Mouse (Mus musculus) forebrain, embryonic 13.5 days (tissue): ENCODE data around the gene Zfp651. TPM values are rescaled to one million over a fixed set of nuclear protein-coding genes. Genes with fewer than 3 reads are reported as not detected.
A peak's percentile ranks its signal among the peaks of the same experiment; 100 is the strongest.

Experiments used
- ATAC-seq: fragments of 200-750 bp; cut with Nextera tagmentation; 2 replicates; pipeline ENCODE4 v1.8.0; 2017
- H3K27ac ChIP-seq: fragments of 300-500 bp; sonication (generic); 2 replicates; pipeline ENCODE4 v1.5.1; 2015; ENCODE audit warnings: inconsistent platforms, mild to moderate bottlenecking, moderate library complexity
- H3K27me3 ChIP-seq: fragments of 300-500 bp; sonication (generic); 2 replicates; pipeline ENCODE4 v1.6.1; 2015; ENCODE audit warnings: mild to moderate bottlenecking, inconsistent platforms
- H3K36me3 ChIP-seq: fragments of 300-500 bp; sonication (generic); 2 replicates; pipeline ENCODE4 v1.6.1; 2015; ENCODE audit warnings: mild to moderate bottlenecking, inconsistent platforms; ENCODE audit not compliant: poor library complexity, severe bottlenecking
- H3K4me1 ChIP-seq: fragments of 300-500 bp; sonication (generic); 2 replicates; pipeline ENCODE4 v1.6.1; 2015; ENCODE audit warnings: inconsistent platforms
- H3K4me2 ChIP-seq: fragments of 300-500 bp; sonication (generic); 2 replicates; pipeline ENCODE4 v1.6.1; 2015; ENCODE audit warnings: inconsistent platforms, mild to moderate bottlenecking, moderate library complexity
- H3K4me3 ChIP-seq: fragments of 300-500 bp; sonication (generic); 2 replicates; pipeline ENCODE4 v1.5.1; 2015; ENCODE audit warnings: mild to moderate bottlenecking, inconsistent platforms
- H3K9ac ChIP-seq: fragments of 300-500 bp; sonication (generic); 2 replicates; pipeline ENCODE4 v1.6.1; 2015; ENCODE audit warnings: mild to moderate bottlenecking, inconsistent platforms
- H3K9me3 ChIP-seq: fragments of 300-500 bp; sonication (generic); replicated peaks from 2 replicates; pipeline ENCODE4 v1.6.1; 2016; ENCODE audit warnings: inconsistent platforms
- WGBS: fragments of 180-500 bp; shearing (Covaris S2); methylation state at CpG from one replicate; pipeline ENCODE4 v1.1.7; 2015; 5-methylcytosine and 5-hydroxymethylcytosine counted together
- polyA plus RNA-seq: library from polyadenylated mRNA; unstranded; fragments of >200 nt; fragmentation: Nextera tagmentation; extraction: Ambion mirVana; gene quantifications from 2 replicates; pipeline ENCODE4 v1.2.1, GENCODE M21; 2015

Zfp651 gene
- polyA plus RNA-seq, 1 experiment from 2014 or later, result 8.1 TPM

DNA sequence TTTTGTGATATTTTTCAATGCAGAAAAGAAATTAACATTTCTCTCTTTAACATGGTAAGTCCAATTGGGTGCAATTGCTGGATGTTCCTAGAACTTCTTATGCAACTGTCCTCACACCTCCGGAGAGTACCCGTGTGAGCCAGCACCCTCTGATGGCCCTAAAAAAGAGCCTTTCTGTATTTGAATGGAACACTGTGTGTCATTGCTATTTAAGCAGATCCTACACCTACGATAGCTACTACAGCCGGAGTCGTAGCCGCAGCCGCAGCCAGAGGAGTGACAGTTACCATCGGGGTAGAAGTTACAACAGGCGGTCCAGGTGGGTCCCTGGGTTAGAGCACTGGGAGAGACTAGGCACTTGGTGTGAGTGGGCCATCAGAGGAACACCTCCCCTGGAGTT, 6.4 kb upstream of the Zfp651 start:
- no peak overlapping the region for H3K4me3 ChIP-seq
- no peak overlapping the region for H3K27ac ChIP-seq
- no peaks in the 10 kb centered on the region for H3K4me1 ChIP-seq
- ATAC-seq, result no peak
- H3K9me3 ChIP-seq, result no peaks in the 10 kb centered on the region
- H3K27me3 ChIP-seq, result no peaks in the 10 kb centered on the region
- peaks cover 86% of the 10 kb centered on the region for H3K36me3 ChIP-seq
- WGBS, result 93% methylated on average over 9 of the region's 9 CpGs
- no peak overlapping the region for H3K9ac ChIP-seq
- no peak overlapping the region for H3K4me2 ChIP-seq

DNA sequence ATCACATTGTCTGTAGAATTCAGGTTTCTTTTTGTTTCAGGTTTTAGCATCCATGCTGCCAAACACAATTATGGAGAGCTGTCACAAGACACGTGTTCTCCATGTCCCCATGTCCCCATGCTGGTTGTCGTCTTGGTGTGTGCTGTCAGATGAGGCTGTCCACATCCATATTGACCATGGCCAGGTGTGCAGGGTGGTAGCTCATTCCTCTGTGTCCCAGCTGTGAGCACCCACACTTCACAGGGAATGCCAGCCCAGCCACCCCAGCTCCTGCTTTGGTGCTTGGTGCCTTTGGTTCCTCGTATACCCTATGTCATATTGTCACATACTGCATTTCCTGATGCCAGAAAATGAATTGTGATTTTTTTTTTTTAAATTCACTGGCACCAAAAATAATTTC, 4.5 kb upstream of the Zfp651 start:
- ATAC-seq, result no peak
- Histone ChIP-seq H3K27me3 (no peaks in the 10 kb centered on the region), H3K9me3 (no peaks in the 10 kb centered on the region), H3K4me2 (no peak overlapping the region), H3K4me3 (no peak overlapping the region), H3K4me1 (peaks cover 14% of the 10 kb centered on the region), H3K9ac (no peak overlapping the region), H3K27ac (no peak overlapping the region), H3K36me3 (peaks cover 68% of the 10 kb centered on the region)
- WGBS, result 92% methylated on average over 3 of the region's 3 CpGs

DNA sequence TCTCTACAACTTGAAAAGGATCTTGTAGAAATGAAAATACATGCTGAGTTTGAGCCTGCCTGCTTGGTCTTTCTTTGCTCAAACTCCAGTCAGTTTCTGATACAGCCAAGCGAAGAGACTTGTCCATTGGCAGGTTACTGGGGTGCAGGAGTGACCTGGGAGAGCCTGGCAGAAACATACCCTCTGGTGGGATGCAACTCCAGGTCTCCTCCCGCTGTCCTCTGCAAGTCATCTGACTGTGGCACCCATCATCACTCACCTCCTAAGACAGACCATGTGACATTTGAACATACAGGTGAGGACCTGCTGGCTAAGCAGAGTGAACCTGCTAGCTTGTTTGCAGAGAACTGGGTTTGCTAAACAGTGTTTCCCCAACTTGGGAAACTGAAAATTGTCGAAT, 2.3 kb upstream of the Zfp651 start:
- H3K4me2 ChIP-seq, result no peak overlapping the region
- no peaks in the 10 kb centered on the region for H3K9me3 ChIP-seq
- no peak overlapping the region for H3K9ac ChIP-seq
- peaks cover 46% of the 10 kb centered on the region for H3K36me3 ChIP-seq
- no peak overlapping the region for H3K4me3 ChIP-seq
- H3K27ac ChIP-seq, result no peak overlapping the region
- WGBS, result 94% methylated on average over 3 of the region's 3 CpGs
- no peaks in the 10 kb centered on the region for H3K27me3 ChIP-seq
- no peak for ATAC-seq
- peaks cover 32% of the 10 kb centered on the region for H3K4me1 ChIP-seq

DNA sequence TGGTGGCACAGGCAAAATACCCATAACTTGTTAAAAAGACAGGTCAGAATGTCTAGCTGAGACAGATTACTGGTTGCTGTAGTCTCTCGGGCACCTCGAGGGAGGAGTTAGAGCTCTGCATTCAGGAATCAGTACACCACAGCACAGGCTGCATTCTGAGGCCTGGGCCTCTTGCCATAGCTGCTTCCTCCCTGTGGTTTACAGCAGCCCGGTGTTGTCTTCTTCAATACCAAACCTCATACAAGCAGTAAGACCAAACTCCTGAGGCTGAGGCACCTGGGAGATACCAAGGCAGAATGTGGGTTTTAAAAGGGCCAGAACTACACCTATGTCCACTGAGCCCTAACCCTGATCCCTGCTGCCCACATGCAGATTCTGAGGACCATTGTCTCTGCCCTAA, 1.7 kb upstream of the Zfp651 start:
- H3K4me3 ChIP-seq, result no peak overlapping the region
- no peak overlapping the region for H3K4me2 ChIP-seq
- H3K27me3 ChIP-seq, result no peaks in the 10 kb centered on the region
- H3K9me3 ChIP-seq, result no peaks in the 10 kb centered on the region
- no peak overlapping the region for H3K27ac ChIP-seq
- H3K9ac ChIP-seq, result no peak overlapping the region
- 73% methylated on average over 3 of the region's 3 CpGs for WGBS
- no peak for ATAC-seq
- peaks cover 34% of the 10 kb centered on the region for H3K4me1 ChIP-seq
- H3K36me3 ChIP-seq, result peaks cover 42% of the 10 kb centered on the region

DNA sequence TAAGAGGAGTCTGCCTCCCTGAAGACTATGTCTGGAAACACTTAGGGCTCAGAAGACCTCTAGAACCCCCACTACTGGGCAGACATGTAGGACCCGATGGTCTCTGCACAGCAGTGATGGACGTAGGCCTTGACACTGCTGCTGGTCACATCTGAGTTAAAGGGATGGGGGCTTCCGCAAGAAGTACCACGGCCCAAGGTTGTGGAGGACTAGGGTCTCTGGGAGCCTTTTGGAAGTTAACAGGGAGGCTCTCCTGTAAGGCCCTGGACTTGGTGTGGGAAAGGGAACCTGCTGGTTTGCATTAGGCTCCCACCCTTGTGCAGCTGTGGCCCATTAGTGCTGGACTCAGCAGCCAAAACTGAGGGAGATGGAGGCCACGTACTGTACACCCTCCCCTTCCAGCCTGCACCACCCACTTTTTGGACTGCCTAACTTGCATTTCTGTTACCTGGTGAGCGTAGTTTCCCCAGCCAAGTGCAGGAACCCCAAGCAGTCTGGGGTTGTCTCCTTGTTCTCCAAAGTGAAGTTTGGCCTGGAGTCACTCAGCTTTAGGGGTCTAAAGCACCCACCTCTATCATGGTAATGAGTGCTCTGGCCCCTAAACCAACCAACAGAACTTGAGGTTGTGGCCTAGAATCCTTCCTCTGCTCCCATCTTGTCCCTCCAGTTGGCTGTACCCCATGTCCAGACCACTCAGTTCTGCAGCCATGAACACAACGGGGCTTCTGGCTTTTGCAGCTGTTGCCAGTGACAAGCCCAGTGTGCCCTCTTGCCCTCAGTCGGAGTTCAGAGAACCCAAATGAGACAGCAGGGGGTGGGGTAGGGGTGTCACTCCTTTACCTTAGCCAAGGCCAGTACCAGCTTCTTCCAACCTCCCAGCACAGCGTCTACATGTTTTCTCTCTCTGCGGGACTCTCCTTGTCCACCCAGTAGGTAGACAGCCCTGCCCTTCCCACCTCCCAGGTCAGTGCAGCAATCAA, 1.0 kb upstream of the Zfp651 start:
- Histone ChIP-seq H3K4me1 (peaks cover 34% of the 10 kb centered on the region), H3K9ac (peak overlapping the region; percentile 93), H3K27ac (no peak overlapping the region), H3K27me3 (no peaks in the 10 kb centered on the region), H3K4me3 (peak overlapping the region; percentile 88), H3K4me2 (peak overlapping the region; percentile 96), H3K9me3 (no peaks in the 10 kb centered on the region), H3K36me3 (peaks cover 44% of the 10 kb centered on the region)
- no peak for ATAC-seq
- WGBS, result 55% methylated on average over 10 of the region's 10 CpGs

DNA sequence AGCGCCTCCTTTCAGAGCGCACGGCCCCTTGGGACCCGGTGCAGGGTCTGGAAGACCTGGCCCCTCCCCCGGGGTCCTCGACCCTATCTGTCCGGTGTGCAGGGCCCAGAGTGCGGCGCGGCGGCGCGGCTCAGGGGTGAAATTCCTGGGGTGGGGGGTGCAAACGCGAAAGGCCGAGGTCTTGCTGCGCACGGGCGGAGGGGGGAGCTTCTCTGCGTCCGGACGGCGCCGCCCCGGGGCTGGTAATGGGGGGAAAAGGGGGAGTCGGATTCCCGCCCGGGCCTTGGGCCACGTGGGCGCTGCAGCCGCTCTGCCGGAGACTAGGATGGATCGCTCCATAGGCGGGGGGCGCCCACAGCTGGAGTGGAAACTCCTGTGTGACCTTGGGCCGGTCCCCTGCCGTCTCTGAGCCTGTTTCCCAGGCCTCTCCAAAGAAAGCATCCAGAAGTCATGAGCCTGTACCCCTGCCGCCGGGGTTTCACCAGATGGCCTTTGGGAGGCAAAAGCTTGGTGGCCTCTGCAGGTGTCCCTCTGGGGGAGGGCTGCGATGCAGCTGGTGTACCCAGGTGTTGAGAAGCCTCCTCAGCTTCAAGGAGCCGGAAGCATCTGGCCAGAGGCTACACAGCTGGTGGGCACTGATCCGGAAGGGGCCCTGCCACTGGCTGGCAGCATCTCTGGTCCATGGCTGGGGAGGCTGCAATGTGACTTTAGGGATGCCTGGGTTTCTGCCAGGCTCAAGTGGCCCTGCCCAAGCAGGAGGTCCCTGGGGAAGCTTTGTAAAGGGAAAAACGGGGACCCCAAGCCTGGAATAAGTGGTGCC, 1.4 kb downstream of the Zfp651 start:
- WGBS, result 1% methylated on average over 43 of the region's 43 CpGs
- Histone ChIP-seq H3K4me1 (peaks cover 41% of the 10 kb centered on the region), H3K4me2 (peak overlapping the region; percentile 96), H3K27ac (peak overlapping the region; percentile 89), H3K9me3 (no peaks in the 10 kb centered on the region), H3K36me3 (peaks cover 45% of the 10 kb centered on the region), H3K4me3 (peak overlapping the region; percentile 88), H3K9ac (peak overlapping the region; percentile 93), H3K27me3 (no peaks in the 10 kb centered on the region)
- ATAC-seq, result peak; percentile 46

DNA sequence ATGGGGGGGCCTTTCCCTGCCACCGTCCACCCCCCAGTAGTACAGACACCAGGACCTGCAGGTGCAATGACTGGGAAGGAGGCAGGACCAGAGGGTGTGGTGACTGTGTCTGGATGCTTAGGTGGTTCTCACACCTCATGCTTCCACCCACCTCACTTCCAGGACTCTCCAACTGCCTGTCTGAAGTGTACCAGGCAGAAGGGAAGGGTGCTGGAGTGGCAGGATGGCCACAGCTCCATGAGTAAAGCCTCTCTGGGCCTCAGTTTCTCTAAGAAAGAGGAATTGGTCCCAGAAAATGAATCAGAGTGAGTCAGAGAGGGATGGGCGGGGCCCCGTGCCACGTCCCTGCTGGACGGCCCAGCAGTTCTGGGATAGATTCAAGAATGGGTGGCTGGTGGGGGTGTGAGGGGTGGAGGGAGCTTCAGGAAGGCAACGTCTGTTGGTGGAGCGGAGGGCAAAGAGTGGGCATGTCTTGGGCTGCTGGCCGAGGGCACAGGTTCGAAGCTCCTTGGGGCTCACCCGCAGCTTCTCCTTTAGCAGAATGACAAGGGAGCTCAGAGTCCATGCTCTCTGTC, 2.0 kb downstream of the Zfp651 start:
- H3K4me3 ChIP-seq, result peak overlapping the region; percentile 88
- no peaks in the 10 kb centered on the region for H3K9me3 ChIP-seq
- H3K27ac ChIP-seq, result peak overlapping the region; percentile 89; the same call in 1 of the 2 replicates
- peaks cover 42% of the 10 kb centered on the region for H3K4me1 ChIP-seq
- no peaks in the 10 kb centered on the region for H3K27me3 ChIP-seq
- peak overlapping the region; percentile 93 for H3K9ac ChIP-seq
- peaks cover 45% of the 10 kb centered on the region for H3K36me3 ChIP-seq
- H3K4me2 ChIP-seq, result peak overlapping the region; percentile 96
- ATAC-seq, result no peak
- 57% methylated on average over 10 of the region's 10 CpGs for WGBS

DNA sequence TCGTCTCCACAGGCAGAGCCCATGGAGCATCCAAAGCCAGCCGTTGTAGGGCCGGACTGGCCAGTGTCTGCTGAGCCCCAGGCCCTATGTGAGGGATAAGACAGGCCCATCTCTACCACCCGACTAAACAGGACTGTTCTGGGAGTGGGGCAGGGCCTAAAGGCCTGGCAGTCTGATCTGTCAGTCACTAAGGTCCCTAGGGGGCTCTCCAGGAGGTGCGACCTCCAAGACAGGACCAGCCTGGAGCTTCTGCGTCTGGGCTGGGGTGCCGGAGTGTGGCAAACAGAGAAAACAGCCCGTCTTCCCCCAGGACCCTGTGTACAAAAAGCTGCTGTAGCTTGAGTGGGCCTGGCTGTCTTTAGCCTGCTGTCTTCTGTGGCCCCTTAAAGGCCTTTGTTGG, 2.7 kb downstream of the Zfp651 start:
- Histone ChIP-seq H3K36me3 (peaks cover 47% of the 10 kb centered on the region), H3K4me1 (peaks cover 42% of the 10 kb centered on the region), H3K9ac (peak overlapping the region; percentile 93; the same call in 1 of the 2 replicates), H3K9me3 (no peaks in the 10 kb centered on the region), H3K27me3 (no peaks in the 10 kb centered on the region), H3K4me2 (peak overlapping the region; percentile 96), H3K27ac (peak overlapping the region; percentile 89; the same call in 1 of the 2 replicates), H3K4me3 (no peak overlapping the region)
- no peak for ATAC-seq
- 79% methylated on average over 8 of the region's 8 CpGs for WGBS

DNA sequence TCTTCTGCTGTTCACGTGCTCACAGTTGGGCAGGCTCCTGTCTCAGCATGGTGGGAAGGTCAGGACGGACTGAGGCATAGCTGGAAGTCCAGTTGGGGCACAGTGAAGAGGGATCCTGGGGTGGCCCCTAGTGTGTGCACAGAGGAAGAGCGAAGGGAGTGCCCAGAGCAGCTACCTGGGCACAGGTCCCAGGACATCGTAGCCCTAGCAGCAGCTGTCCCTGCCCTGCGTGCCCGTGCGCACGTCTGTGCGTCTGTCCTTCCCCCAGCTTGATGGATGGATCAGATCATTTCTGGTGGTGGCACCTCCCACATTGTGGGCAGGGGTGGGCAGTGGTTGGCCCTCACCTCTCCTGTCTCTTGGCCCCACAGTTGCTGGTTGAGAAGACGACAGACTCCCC, 3.1 kb downstream of the Zfp651 start:
- ATAC-seq, result no peak
- Histone ChIP-seq H3K4me3 (no peak overlapping the region), H3K9ac (no peak overlapping the region), H3K9me3 (no peaks in the 10 kb centered on the region), H3K36me3 (peaks cover 49% of the 10 kb centered on the region), H3K27me3 (no peaks in the 10 kb centered on the region), H3K4me2 (no peak overlapping the region), H3K4me1 (peaks cover 42% of the 10 kb centered on the region), H3K27ac (no peak overlapping the region)
- 87% methylated on average over 10 of the region's 10 CpGs for WGBS

DNA sequence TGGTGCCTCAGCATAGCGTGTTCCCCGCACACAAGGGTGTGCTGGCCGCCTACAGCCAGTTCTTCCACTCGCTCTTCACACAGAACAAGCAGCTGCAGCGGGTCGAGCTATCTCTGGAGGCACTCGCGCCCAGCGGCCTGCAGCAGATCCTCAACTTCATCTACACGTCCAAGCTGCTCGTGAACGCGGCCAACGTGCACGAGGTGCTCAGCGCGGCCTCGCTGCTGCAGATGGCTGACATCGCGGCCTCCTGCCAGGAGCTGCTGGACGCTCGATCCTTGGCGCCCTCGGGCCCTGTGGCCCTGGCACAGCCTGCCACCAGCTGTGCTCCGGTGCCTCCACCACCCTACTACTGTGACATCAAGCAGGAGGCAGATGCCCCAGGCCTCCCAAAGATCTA, 3.6 kb downstream of the Zfp651 start:
- H3K4me1 ChIP-seq, result peaks cover 42% of the 10 kb centered on the region
- 91% methylated on average over 25 of the region's 25 CpGs for WGBS
- peak overlapping the region; percentile 6; the same call in 1 of the 2 replicates for H3K27ac ChIP-seq
- H3K9me3 ChIP-seq, result no peaks in the 10 kb centered on the region
- peaks cover 54% of the 10 kb centered on the region for H3K36me3 ChIP-seq
- H3K9ac ChIP-seq, result no peak overlapping the region
- H3K4me2 ChIP-seq, result no peak overlapping the region
- no peaks in the 10 kb centered on the region for H3K27me3 ChIP-seq
- no peak overlapping the region for H3K4me3 ChIP-seq
- no peak for ATAC-seq

DNA sequence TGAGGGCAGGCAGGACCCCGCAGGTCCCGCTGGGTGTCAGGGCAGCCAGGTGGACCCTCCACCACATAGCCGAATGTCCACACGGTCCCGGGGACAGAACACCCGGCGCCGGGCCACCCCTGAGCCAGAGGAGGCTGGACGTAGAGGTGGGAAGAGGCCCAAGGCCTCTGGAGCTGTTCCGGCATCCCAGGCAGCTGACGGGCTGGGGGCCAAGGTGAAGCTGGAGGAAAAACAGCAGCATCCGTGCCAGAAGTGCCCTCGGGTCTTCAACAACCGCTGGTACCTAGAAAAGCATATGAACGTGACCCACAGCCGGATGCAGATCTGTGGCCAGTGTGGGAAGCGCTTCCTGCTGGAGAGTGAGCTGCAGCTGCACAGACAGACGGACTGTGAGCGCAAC, 4.6 kb downstream of the Zfp651 start:
- Histone ChIP-seq H3K4me2 (no peak overlapping the region), H3K36me3 (peaks cover 64% of the 10 kb centered on the region), H3K4me3 (no peak overlapping the region), H3K4me1 (peaks cover 33% of the 10 kb centered on the region), H3K27ac (no peak overlapping the region), H3K9me3 (no peaks in the 10 kb centered on the region), H3K9ac (no peak overlapping the region), H3K27me3 (no peaks in the 10 kb centered on the region)
- 90% methylated on average over 19 of the region's 19 CpGs for WGBS
- ATAC-seq, result no peak
